In genomic region chr9:122064937-122065673, GRCm38 (mm10) we compare ENCODE assay signal across 12 mouse cellular contexts. TPM values are rescaled to one million over a fixed set of nuclear protein-coding genes. Genes with fewer than 3 reads are reported as not detected.
DNase-seq lines count a peak whose midpoint lies in the region; TF ChIP-seq lines count a peak whose summit lies in the region.
"Had no signal": no experiment of that assay in that cellular context is flagged by ENCODE, and none has a peak within 500 bp of the region (broad histone marks: within the 10 kb centered on the region; RNA-seq: fewer than 3 reads in every experiment).

No protein-coding gene starts in this region.

- peak overlapping the region; percentile 42; the same call in 1 of the 2 replicates for H3K27ac ChIP-seq in spleen, adult 2 months (ENCODE audit: insufficient read depth, low read length)
- H3K27ac ChIP-seq: midbrain, embryonic 12.5 days had no signal

- H3K36me3 ChIP-seq in spleen, adult 2 months (ENCODE audit: control insufficient read depth, insufficient read depth, low read length): no peaks in the 10 kb centered on the region
- H3K36me3 ChIP-seq: midbrain, embryonic 12.5 days had no signal

- whole genome bisulfite sequencing in spleen, adult 2 months: 69% methylated on average over 13 of the region's 13 CpGs

- no peaks in the 10 kb centered on the region for H3K4me1 ChIP-seq in spleen, adult 2 months (ENCODE audit: control insufficient read depth, insufficient read depth, insufficient read length)
- H3K4me1 ChIP-seq: midbrain, embryonic 12.5 days had no signal

- TF ChIP-seq CTCF in spleen, adult 2 months (IDR thresholded peaks at IDR 0.05; ENCODE audit: extremely low read depth, insufficient read depth, insufficient read length, insufficient replicate concordance): no peak

- H3K27me3 ChIP-seq in spleen, adult 2 months (ENCODE audit: control insufficient read depth, insufficient read depth, low read length): no peaks in the 10 kb centered on the region
- H3K27me3 ChIP-seq: midbrain, embryonic 12.5 days had no signal

- no peak for TF ChIP-seq POLR2A in spleen, adult 2 months (IDR thresholded peaks at IDR 0.05; ENCODE audit: low read depth, low read length)

- peak; percentile 65 to 78 for DNase-seq in adrenal gland, adult (ENCODE audit: inconsistent age in 2 of 2, low spot score in 1 of 2)
- no peak for DNase-seq in adrenal gland, postnatal 4 days (ENCODE audit: low spot score in 2 of 2)
- no peak for DNase-seq in spleen, adult 2 months (ENCODE audit: low read depth in 1 of 2, low spot score in 2 of 2)
- DNase-seq in spleen, postnatal 14 days (ENCODE audit: low spot score in 2 of 2): no peak
- DNase-seq in kidney, postnatal 25 days: peak; percentile 62 to 84
- DNase-seq in MN1 (ENCODE audit: low spot score): no peak
- DNase-seq in urinary bladder, adult 2 months (ENCODE audit: low spot score): no peak
- DNase-seq in ovary, postnatal 14 days (ENCODE audit: low spot score): no peak
- DNase-seq: cerebellum, postnatal 36 days; retina, postnatal 1 day; thymus, postnatal 36 days had no signal

- no peak overlapping the region for H3K4me3 ChIP-seq in spleen, adult 2 months (ENCODE audit: extremely low read depth, insufficient read depth, insufficient read length)
- H3K4me3 ChIP-seq: midbrain, embryonic 12.5 days had no signal

RNA-seq across cellular contexts. Expression of gene Snrk, which starts 52.0 kb away (rescaled TPM):
- total RNA-seq in adrenal gland, postnatal 4 days (2021): 100 to 1,000 TPM; 168 to 184 TPM
- polyA plus RNA-seq in spleen, adult 2 months (2012; rRNA removed): 36.2 and 41.9 TPM in 2 replicates
- 60.3 and 72.1 TPM in 2 replicates for polyA plus RNA-seq in urinary bladder, adult 2 months (2012; rRNA removed)

Comparison
In these comparisons a context has a peak if more than half of its experiments do, and no peak if none do; other contexts are left out.
1. DNase-seq: peak in adrenal gland, adult (2 of 2) and kidney, postnatal 25 days (2 of 2); none in adrenal gland, postnatal 4 days (0 of 2), spleen, adult 2 months (0 of 2), spleen, postnatal 14 days (0 of 2), MN1 (single experiment), urinary bladder, adult 2 months (single experiment) and ovary, postnatal 14 days (single experiment).